Mouse (Mus musculus) liver, embryonic 12.5 days (tissue): ENCODE data around the gene Tmem115. TPM values are rescaled to one million over a fixed set of nuclear protein-coding genes. Genes with fewer than 3 reads are reported as not detected.

Source experiments
- ATAC-seq: fragments of 200-750 bp; cut with Nextera tagmentation; 2 replicates; pipeline ENCODE4 v1.8.0; 2017; ENCODE audit warnings: moderate number of reproducible peaks, mild to moderate bottlenecking, moderate library complexity
- H3K27ac ChIP-seq: fragments of 300-500 bp; sonication (generic); 2 replicates; pipeline ENCODE4 v1.5.1; 2016; ENCODE audit warnings: mild to moderate bottlenecking
- H3K27me3 ChIP-seq: fragments of 300-500 bp; sonication (generic); replicated peaks from 2 replicates; pipeline ENCODE4 v1.6.1; 2016; ENCODE audit warnings: mild to moderate bottlenecking, moderate library complexity
- H3K36me3 ChIP-seq: fragments of 300-500 bp; sonication (generic); 2 replicates; pipeline ENCODE4 v1.6.1; 2016; ENCODE audit warnings: mild to moderate bottlenecking, moderate library complexity
- H3K4me1 ChIP-seq: fragments of 300-500 bp; sonication (generic); 2 replicates; pipeline ENCODE4 v1.6.1; 2016
- H3K4me2 ChIP-seq: fragments of 300-500 bp; sonication (generic); 2 replicates; pipeline ENCODE4 v1.6.1; 2016; ENCODE audit warnings: mild to moderate bottlenecking, moderate library complexity
- H3K4me3 ChIP-seq: fragments of 300-500 bp; sonication (generic); 2 replicates; pipeline ENCODE4 v1.5.1; 2016; ENCODE audit warnings: mild to moderate bottlenecking, moderate library complexity
- H3K9ac ChIP-seq: fragments of 300-500 bp; sonication (generic); 2 replicates; pipeline ENCODE4 v1.6.1; 2016; ENCODE audit warnings: mild to moderate bottlenecking, moderate library complexity
- H3K9me3 ChIP-seq: fragments of 300-500 bp; sonication (generic); replicated peaks from 2 replicates; pipeline ENCODE4 v1.6.1; 2016; ENCODE audit warnings: mild to moderate bottlenecking, moderate library complexity
- WGBS: fragments of 180-500 bp; shearing (Covaris S2); methylation state at CpG from one replicate; pipeline ENCODE4 v1.1.7; 2016; ENCODE audit not compliant: insufficient replicate concordance; 5-methylcytosine and 5-hydroxymethylcytosine counted together
- polyA plus RNA-seq: library from polyadenylated mRNA; unstranded; fragments of >200 nt; fragmentation: Nextera tagmentation; extraction: Ambion mirVana; gene quantifications from 2 replicates; pipeline ENCODE4 v1.2.1, GENCODE M21; 2016

The Tmem115 gene
- polyA plus RNA-seq: 25.9 and 26.4 TPM in 2 replicates

DNA sequence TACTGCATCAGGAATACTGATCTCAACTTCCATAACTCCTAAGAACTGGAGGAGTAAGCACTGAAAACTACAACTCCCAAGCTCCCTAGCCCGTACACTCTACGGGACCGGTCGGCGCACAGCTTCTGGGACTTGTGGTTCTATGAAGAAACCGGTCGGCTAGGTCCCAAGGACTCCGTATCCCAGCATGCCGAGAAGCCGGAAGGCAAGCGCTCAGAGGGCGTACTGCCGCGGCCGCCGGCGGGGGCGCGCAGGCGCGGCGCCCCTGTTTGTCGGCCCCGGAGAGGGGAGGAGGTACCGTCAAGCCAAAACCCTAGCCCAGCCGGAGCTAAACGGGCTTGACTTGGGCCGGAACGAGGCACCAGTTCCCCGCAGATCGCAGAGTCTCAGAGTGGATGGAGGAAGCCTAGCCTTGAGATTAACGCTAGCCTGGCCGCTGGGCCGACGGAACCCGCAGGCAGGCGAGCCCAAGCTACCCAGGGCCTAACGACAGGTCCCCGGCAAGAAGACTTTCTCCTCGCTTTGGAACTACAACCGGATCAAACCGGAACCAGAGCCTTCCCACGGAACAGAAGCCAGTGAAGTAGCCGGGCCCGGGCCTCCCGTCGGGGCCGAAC is at the start of gene Tmem115:
Gene Tmem115 (plus strand): TSS at position 155 of the 617 bp plus-strand sequence.
- peak; percentile 97 for ATAC-seq
- peaks cover 22% of the 10 kb centered on the region for H3K27me3 ChIP-seq
- H3K4me1 ChIP-seq: peaks cover 40% of the 10 kb centered on the region
- under 1% methylated on average over 48 of the region's 48 CpGs for WGBS
- peak within 1 kb of the TSS; percentile 93 for H3K4me2 ChIP-seq
- peak within 1 kb of the TSS; percentile 87 for H3K4me3 ChIP-seq
- no peaks in the 10 kb centered on the region for H3K9me3 ChIP-seq
- peak within 1 kb of the TSS; percentile 94 for H3K9ac ChIP-seq
- peaks cover 25% of the 10 kb centered on the region for H3K36me3 ChIP-seq
- H3K27ac ChIP-seq: peak within 1 kb of the TSS; percentile 85

DNA sequence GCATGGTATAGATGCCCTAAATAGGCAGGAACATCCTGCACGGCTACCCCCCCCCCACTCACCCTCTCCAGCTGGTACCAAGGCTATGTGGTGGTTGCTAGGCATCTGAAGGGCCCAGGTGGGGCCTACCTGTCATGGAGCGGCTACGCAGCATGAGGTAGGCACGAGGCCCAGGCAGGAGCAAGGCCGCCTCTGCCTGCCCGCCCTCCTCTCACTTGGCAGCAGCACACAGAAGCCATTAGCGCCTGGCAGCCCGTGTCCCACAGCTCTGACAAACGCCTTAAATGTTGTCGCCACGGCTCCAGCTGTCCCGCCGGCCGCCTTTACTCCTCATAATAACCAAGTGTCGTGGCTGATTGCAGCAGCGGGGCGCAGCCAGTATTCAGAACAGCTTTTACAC is 49.4 kb upstream of the Tmem115 start:
- WGBS: 73% methylated on average over 17 of the region's 17 CpGs
- Histone ChIP-seq H3K9me3 (no peaks in the 10 kb centered on the region), H3K4me3 (no peak overlapping the region), H3K36me3 (no peaks in the 10 kb centered on the region), H3K27ac (no peak overlapping the region), H3K4me1 (peaks cover 28% of the 10 kb centered on the region), H3K9ac (no peak overlapping the region), H3K4me2 (no peak overlapping the region), H3K27me3 (peaks cover 43% of the 10 kb centered on the region)
- no peak for ATAC-seq

DNA sequence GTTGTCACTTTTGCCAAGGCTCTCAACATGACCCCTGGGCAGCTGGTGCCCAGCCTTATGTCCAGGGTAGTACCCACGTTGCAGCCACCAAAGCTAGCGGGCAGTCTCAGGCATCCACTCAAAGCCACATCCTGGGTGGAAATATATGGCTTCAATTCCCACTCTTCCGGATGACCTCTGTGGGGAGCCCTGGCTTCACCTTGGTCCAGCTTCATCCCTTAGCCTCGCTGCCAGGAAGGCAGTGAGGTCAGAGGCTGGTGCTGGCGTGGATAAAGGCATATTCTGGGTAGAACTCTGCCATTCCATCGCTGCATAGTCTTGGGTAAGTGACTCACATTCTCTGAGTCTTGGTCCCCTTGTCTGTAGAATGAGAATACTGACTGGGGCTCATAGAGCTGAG is 49.0 kb upstream of the Tmem115 start:
- Histone ChIP-seq H3K4me2 (no peak overlapping the region), H3K27me3 (peaks cover 38% of the 10 kb centered on the region), H3K27ac (no peak overlapping the region), H3K36me3 (no peaks in the 10 kb centered on the region), H3K4me1 (peaks cover 28% of the 10 kb centered on the region), H3K9me3 (no peaks in the 10 kb centered on the region), H3K4me3 (no peak overlapping the region), H3K9ac (no peak overlapping the region)
- ATAC-seq: no peak
- 65% methylated on average over 6 of the region's 6 CpGs for WGBS

DNA sequence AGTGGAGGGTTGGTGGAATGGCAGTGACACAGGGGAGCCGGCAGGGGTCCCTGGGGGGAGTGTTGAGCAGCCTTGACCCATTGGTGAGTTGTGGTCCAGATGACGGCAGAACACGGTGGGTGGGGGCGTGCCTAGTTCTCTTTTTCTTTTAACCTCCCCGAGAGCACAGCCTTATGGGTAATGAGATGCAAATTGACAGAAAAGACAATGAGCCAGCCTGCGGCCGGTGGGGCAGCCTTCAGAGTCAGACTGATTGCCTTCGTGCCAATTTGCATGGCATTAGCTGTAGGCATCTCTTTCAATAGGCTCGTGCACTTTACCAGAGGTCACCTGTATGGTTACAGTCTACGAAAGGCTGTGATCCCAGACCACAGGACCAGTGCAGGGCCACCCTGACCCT is 47.7 kb upstream of the Tmem115 start:
- Histone ChIP-seq H3K9ac (no peak overlapping the region), H3K4me2 (no peak overlapping the region), H3K4me3 (no peak overlapping the region), H3K9me3 (no peaks in the 10 kb centered on the region), H3K27me3 (peaks cover 27% of the 10 kb centered on the region), H3K4me1 (peaks cover 32% of the 10 kb centered on the region), H3K27ac (no peak overlapping the region), H3K36me3 (no peaks in the 10 kb centered on the region)
- no peak for ATAC-seq
- WGBS: 66% methylated on average over 10 of the region's 10 CpGs

DNA sequence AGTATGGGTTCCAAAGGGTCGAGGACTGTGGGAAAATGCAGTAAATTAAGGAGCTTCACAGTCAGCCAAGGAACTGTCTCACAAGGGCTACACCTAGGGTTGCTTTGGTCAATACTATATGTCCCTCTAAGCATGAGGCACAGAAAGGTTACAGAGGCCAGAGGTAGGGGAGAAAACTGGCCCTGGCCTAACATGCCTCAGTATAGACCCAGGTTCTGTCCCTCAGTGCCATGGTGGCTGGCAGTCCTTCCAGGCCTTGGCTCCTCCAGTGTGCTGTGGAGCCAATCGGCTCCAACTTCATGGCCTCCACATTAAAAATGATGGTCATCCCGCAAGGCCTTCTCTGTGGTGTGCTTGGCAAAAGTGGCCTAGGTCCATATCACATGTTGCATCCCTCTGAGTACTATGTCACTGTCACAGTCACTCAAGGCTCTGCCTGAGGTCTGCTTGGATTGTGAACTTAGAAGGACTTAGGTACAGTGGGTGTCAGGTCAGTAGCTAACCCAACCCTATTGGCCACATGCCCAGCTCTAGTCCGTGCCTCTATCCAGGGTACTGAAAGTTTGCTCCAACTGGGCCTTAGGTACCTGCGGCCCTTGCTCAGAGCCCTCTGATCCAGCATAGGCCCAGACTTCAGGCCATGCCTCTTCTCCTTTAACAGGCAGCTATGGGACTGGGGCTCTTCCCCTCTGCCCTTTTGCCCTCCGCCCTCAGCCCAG is 47.1 kb upstream of the Tmem115 start:
- peaks cover 37% of the 10 kb centered on the region for H3K4me1 ChIP-seq
- H3K4me2 ChIP-seq: no peak overlapping the region
- no peak for ATAC-seq
- no peaks in the 10 kb centered on the region for H3K36me3 ChIP-seq
- H3K9ac ChIP-seq: no peak overlapping the region
- no peak overlapping the region for H3K27ac ChIP-seq
- no peak overlapping the region for H3K4me3 ChIP-seq
- H3K27me3 ChIP-seq: peaks cover 22% of the 10 kb centered on the region
- no peaks in the 10 kb centered on the region for H3K9me3 ChIP-seq
- 60% methylated on average over 6 of the region's 6 CpGs for WGBS

DNA sequence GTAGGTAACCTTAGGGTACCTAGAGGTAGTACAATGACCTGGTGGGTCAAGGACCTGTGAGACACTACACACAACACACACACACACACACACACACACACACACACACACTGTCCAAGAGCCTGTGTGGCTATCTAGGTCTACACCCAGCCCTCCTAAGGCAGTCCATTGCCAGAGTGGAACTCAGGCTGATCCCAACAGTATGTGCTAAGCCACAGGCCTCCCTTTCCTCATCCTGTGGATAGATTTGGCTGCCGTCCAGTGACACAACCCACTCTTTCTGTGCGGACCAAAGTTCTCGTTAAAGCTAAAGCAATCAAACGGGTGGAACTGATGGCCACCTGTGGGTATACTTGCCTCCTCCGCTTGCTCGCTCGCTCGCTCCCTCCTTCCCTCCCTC is 43.6 kb upstream of the Tmem115 start:
- H3K36me3 ChIP-seq: no peaks in the 10 kb centered on the region
- peak overlapping the region; percentile 20; the same call in 1 of the 2 replicates for H3K27ac ChIP-seq
- ATAC-seq: no peak; the same call in 1 of the 2 replicates
- H3K4me1 ChIP-seq: peaks cover 71% of the 10 kb centered on the region
- WGBS: 44% methylated on average over 8 of the region's 8 CpGs
- peaks cover 14% of the 10 kb centered on the region; the same call in 1 of the 2 replicates for H3K27me3 ChIP-seq
- peak overlapping the region; percentile 40 for H3K4me3 ChIP-seq
- H3K9ac ChIP-seq: peak overlapping the region; percentile 43
- H3K9me3 ChIP-seq: no peaks in the 10 kb centered on the region
- peak overlapping the region; percentile 62 for H3K4me2 ChIP-seq

DNA sequence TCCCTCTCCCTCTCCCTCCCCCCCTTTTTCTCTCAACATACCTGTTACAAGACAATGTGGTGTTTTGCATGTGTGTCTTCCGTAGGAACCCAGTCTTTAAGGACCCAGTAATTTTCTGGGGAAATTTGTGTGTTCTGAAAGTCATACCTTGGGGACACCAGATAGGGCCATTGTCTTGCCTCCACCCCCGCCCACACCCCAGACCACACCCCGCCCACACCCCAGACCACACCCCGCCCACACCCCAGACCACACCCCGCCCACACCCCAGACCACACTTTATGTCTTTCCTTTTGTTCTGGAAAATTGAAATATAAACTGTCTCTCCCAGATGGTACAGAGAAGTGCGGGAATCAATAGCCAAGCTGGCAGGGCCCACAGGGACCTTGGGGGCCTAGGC is 43.1 kb upstream of the Tmem115 start:
- Histone ChIP-seq H3K4me1 (peaks cover 76% of the 10 kb centered on the region), H3K27ac (peak overlapping the region; percentile 20), H3K27me3 (peaks cover 14% of the 10 kb centered on the region; the same call in 1 of the 2 replicates), H3K4me2 (peak overlapping the region; percentile 62), H3K36me3 (no peaks in the 10 kb centered on the region), H3K9me3 (no peaks in the 10 kb centered on the region), H3K4me3 (peak overlapping the region; percentile 40), H3K9ac (peak overlapping the region; percentile 43; the same call in 1 of the 2 replicates)
- 30% methylated on average over 6 of the region's 6 CpGs for WGBS
- ATAC-seq: peak; percentile 45; the same call in 1 of the 2 replicates

DNA sequence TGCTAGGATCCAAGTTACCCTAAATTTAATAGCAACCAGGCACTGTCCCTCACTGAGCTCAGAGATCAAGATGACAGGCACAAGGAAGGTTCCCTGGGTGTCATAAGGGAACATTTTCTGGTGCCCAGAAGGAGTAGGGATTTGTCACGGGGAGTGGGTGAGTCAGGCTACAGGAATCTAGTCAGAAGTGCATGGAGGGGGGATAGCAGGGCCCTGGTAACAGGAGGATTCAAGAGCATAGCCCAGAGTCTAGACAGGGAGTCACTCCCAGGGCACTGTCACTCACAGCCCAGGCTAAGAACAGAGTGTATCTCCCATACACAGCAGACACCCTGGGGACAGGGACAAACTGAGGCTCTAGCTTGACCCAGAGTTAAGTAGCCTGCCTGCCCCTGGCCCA is 40.2 kb upstream of the Tmem115 start:
- Histone ChIP-seq H3K4me1 (peaks cover 85% of the 10 kb centered on the region), H3K36me3 (no peaks in the 10 kb centered on the region), H3K4me2 (no peak overlapping the region), H3K27ac (no peak overlapping the region), H3K4me3 (no peak overlapping the region), H3K9me3 (no peaks in the 10 kb centered on the region), H3K27me3 (peaks cover 20% of the 10 kb centered on the region), H3K9ac (no peak overlapping the region)
- no peak for ATAC-seq
- WGBS: 30% methylated on average over 1 of the region's 1 CpGs

DNA sequence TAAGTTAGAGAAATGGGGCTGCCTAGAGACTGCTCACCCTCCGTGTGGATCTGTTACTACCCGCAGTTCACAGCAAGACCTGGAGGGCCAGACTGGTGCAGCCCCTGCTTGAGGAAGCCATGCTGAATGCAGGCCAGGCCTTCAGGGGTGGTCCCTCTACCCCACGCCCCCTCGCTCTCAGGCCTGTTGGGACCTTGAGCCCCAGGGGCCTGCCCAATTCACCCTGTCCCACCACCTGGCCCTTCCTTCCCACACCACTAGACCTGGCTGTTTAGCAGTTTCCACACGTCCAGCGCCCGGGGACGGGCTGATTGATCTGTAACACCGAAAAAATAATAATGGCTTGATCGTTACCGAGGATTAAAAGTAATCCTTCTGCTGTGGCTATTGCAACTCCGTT is 39.5 kb upstream of the Tmem115 start:
- no peaks in the 10 kb centered on the region for H3K9me3 ChIP-seq
- H3K9ac ChIP-seq: no peak overlapping the region
- no peaks in the 10 kb centered on the region for H3K36me3 ChIP-seq
- no peak overlapping the region for H3K4me2 ChIP-seq
- peaks cover 79% of the 10 kb centered on the region for H3K4me1 ChIP-seq
- ATAC-seq: no peak
- H3K27ac ChIP-seq: no peak overlapping the region
- WGBS: 76% methylated on average over 12 of the region's 12 CpGs
- no peak overlapping the region for H3K4me3 ChIP-seq
- peaks cover 20% of the 10 kb centered on the region for H3K27me3 ChIP-seq

DNA sequence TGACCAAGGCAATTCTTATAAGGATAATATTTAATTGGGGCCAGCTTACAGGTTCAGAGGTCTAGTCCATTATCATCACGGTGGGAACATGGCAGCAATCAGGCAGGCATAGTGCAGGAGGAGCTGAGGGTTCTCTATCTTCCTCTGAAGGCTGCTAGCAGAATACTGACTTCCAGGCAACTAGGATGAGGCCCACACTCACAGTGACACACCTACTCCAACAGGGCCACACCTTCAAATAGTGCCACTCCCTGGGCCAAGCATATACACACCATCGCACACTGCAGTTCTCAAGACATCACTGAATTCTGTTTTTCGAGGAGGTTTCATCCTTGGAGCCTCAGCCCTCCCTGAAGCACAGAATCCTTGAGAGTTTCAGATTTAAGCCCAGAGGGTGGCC is 37.4 kb upstream of the Tmem115 start:
- Histone ChIP-seq H3K27ac (no peak overlapping the region), H3K9me3 (no peaks in the 10 kb centered on the region), H3K9ac (no peak overlapping the region), H3K36me3 (no peaks in the 10 kb centered on the region), H3K27me3 (peaks cover 31% of the 10 kb centered on the region), H3K4me1 (peaks cover 57% of the 10 kb centered on the region), H3K4me2 (peak overlapping the region; percentile 33), H3K4me3 (no peak overlapping the region)
- 45% methylated on average over 3 of the region's 3 CpGs for WGBS
- ATAC-seq: peak; percentile 87

DNA sequence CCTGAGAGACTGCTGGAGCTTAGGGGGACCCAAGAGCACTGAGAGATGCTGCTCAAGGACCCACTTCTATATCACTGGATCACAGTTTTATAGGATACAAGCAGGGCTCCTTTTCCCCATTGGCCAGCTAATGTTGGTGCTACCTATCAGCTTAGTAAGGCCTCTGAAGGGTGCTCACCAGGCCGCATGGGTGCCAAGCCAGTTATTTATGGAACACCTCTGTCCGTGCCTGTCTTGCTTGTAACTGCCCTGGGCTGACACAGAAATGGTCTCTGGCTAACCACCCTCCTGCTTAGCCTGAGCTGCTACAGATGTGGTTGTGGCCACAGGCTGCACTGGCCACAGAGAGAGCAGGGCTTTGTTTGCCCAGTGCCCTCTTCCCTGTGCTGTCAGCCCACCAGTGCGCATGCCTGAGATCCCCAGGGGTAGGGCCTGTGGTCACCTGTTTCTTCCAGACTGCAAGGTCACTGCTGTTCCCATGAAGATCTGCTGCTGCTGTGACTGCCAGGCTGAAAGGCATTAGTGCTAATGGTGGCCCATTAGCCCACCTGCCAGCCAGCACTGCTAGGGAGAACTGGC is 32.9 kb upstream of the Tmem115 start:
- no peak overlapping the region for H3K27ac ChIP-seq
- WGBS: 74% methylated on average over 3 of the region's 3 CpGs
- ATAC-seq: no peak

More for the DNA sequence above, 32.9 kb upstream of the Tmem115 start:
- Histone ChIP-seq H3K4me3 (no peak overlapping the region), H3K4me2 (no peak overlapping the region), H3K27me3 (peaks cover 52% of the 10 kb centered on the region), H3K4me1 (peaks cover 15% of the 10 kb centered on the region), H3K9ac (no peak overlapping the region), H3K36me3 (no peaks in the 10 kb centered on the region), H3K9me3 (no peaks in the 10 kb centered on the region)
